ENCODE assay signal across 8 mouse cellular contexts in the genomic region with DNA sequence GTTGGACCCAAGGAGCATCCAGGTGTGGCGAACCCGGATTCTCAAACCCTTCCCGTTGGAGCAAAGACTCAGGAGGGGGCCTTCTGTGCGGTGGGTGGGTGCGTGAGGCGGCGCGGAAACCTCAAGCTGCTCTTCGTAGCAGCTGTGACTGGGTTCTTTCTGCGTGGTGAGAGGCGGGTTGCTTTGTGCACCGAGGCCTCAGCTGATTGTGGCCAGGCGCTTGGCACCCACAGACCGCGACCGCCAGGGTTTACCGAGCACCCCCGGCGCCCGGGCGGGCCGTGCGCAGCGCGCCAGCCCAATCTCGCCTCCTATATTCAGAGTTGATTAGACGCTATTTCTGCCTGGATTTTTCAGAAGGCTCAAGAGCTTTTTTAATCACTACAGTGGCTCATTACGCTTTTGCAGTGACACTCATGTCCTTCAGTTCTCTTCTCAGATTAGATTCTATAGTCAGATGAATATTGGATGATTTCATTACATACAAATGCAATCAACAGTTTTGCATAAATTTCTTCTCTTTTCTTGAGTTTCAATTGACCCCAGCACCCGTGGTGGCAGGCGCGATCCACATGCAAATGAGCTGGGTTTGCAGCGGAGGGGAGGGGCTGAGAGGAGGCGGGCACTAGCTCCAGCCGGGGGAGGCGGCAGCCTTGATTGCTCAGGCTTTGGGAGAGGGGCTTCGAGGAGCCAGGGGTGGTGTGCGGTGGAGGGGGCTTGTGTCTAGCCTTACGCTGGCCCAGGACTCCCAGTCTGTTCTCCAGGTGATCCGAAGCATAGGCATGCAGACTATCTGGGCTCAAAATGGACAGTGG. TPM values are rescaled to one million over a fixed set of nuclear protein-coding genes. Genes with fewer than 3 reads are reported as not detected.
DNase-seq lines count a peak whose midpoint lies in the region; ATAC-seq and TF ChIP-seq lines count a peak whose summit lies in the region.

No protein-coding gene starts in this region.

- ATAC-seq in heart, embryonic 11.5 days (replicated peaks; ENCODE audit: insufficient number of reproducible peaks, low FRiP score, low TSS enrichment), result no peak; the same call in 1 of the 2 replicates
- ATAC-seq in G1E (ENCODE audit: extremely low read depth, insufficient number of reproducible peaks, low FRiP score, poor library complexity, severe bottlenecking), result no peak
- ATAC-seq in forebrain, embryonic 11.5 days (replicated peaks; ENCODE audit: low FRiP score), result peak; percentile 82
- peak; percentile 43; the same call in 1 of the 2 replicates for ATAC-seq in intestine, embryonic 16.5 days

- peak overlapping the region; percentile 66 for H3K9ac ChIP-seq in heart, embryonic 11.5 days (ENCODE audit: low read depth, low read length)
- H3K9ac ChIP-seq in forebrain, embryonic 11.5 days (ENCODE audit: low read length), result peak overlapping the region; percentile 51
- H3K9ac ChIP-seq in intestine, embryonic 16.5 days (ENCODE audit: low read depth, low read length), result peak overlapping the region; percentile 50; the same call in 1 of the 2 replicates

- H3K27ac ChIP-seq in heart, embryonic 11.5 days (ENCODE audit: low read depth, low read length), result no peak overlapping the region
- H3K27ac ChIP-seq in forebrain, embryonic 11.5 days (ENCODE audit: low read depth, low read length), result no peak overlapping the region; the same call in 1 of the 2 replicates
- H3K27ac ChIP-seq in intestine, embryonic 16.5 days (ENCODE audit: low read length), result no peak overlapping the region

- H3K9me3 ChIP-seq in heart, embryonic 11.5 days (replicated peaks; ENCODE audit: control insufficient read depth, low read length), result no peaks in the 10 kb centered on the region
- peaks cover 5% of the 10 kb centered on the region; the same call in 1 of the 2 replicates for H3K9me3 ChIP-seq in G1E (replicated peaks)
- no peaks in the 10 kb centered on the region for H3K9me3 ChIP-seq in forebrain, embryonic 11.5 days (ENCODE audit: control insufficient read depth, low read length)
- H3K9me3 ChIP-seq in intestine, embryonic 16.5 days (ENCODE audit: control insufficient read depth, low read length), result no peaks in the 10 kb centered on the region
- no peaks in the 10 kb centered on the region for H3K9me3 ChIP-seq in megakaryocyte, embryonic 14.5 days

- peak overlapping the region; percentile 38 for H3K4me3 ChIP-seq in heart, embryonic 11.5 days (ENCODE audit: low read depth, low read length)
- H3K4me3 ChIP-seq in G1E (ENCODE audit: low read depth, low read length), result peak overlapping the region; percentile 67; the same call in 1 of the 2 replicates
- peak overlapping the region; percentile 33 for H3K4me3 ChIP-seq in forebrain, embryonic 11.5 days (ENCODE audit: low read depth, low read length)
- peak overlapping the region; percentile 41 for H3K4me3 ChIP-seq in intestine, embryonic 16.5 days (ENCODE audit: low read length)
- peak overlapping the region; percentile 90 for H3K4me3 ChIP-seq in megakaryocyte, embryonic 14.5 days (replicated peaks)

- TF ChIP-seq CTCF in G1E (IDR thresholded peaks at IDR 0.05; ENCODE audit: low read depth, low read length), result no peak

- peak overlapping the region; percentile 75 for H3K4me2 ChIP-seq in heart, embryonic 11.5 days
- peak overlapping the region; percentile 75 for H3K4me2 ChIP-seq in forebrain, embryonic 11.5 days (ENCODE audit: low read depth, low read length, severe bottlenecking)
- peak overlapping the region; percentile 85 for H3K4me2 ChIP-seq in intestine, embryonic 16.5 days (ENCODE audit: low read depth, low read length)

- H3K4me1 ChIP-seq in heart, embryonic 11.5 days (ENCODE audit: control insufficient read depth, insufficient read depth, low read length), result peaks cover 17% of the 10 kb centered on the region
- peaks cover 91% of the 10 kb centered on the region for H3K4me1 ChIP-seq in G1E (ENCODE audit: insufficient read depth, low read depth, low read length)
- H3K4me1 ChIP-seq in forebrain, embryonic 11.5 days (replicated peaks; ENCODE audit: control insufficient read depth, insufficient read depth, low read length), result peaks cover 14% of the 10 kb centered on the region; the same call in 1 of the 2 replicates
- peaks cover 20% of the 10 kb centered on the region for H3K4me1 ChIP-seq in intestine, embryonic 16.5 days (ENCODE audit: control insufficient read depth, insufficient read depth, low read length)
- peaks cover 73% of the 10 kb centered on the region for H3K4me1 ChIP-seq in megakaryocyte, embryonic 14.5 days

- WGBS in heart, embryonic 11.5 days (ENCODE audit: insufficient replicate concordance), result under 1% methylated on average over 39 of the region's 39 CpGs
- under 1% methylated on average over 39 of the region's 39 CpGs for WGBS in forebrain, embryonic 11.5 days
- WGBS in intestine, embryonic 16.5 days, result 1% methylated on average over 39 of the region's 39 CpGs

- peaks cover 44% of the 10 kb centered on the region for H3K27me3 ChIP-seq in heart, embryonic 11.5 days (ENCODE audit: control insufficient read depth, insufficient read depth, low read length)
- H3K27me3 ChIP-seq in G1E (ENCODE audit: insufficient read depth, low read length), result no peaks in the 10 kb centered on the region
- H3K27me3 ChIP-seq in forebrain, embryonic 11.5 days (ENCODE audit: control insufficient read depth, insufficient read depth, low read length), result peaks cover 29% of the 10 kb centered on the region
- peaks cover 25% of the 10 kb centered on the region for H3K27me3 ChIP-seq in intestine, embryonic 16.5 days (replicated peaks; ENCODE audit: control insufficient read depth, insufficient read depth, low read length)
- peaks cover 33% of the 10 kb centered on the region for H3K27me3 ChIP-seq in megakaryocyte, embryonic 14.5 days (replicated peaks)

- DNase-seq in heart, adult 9 months (ENCODE audit: low spot score in 2 of 2), result no peak
- peak; percentile 40 for DNase-seq in G1E (ENCODE audit: low spot score)
- peak; percentile 77 for DNase-seq in forebrain, embryonic 11.5 days (ENCODE audit: low spot score)
- DNase-seq in right cerebral cortex, postnatal 14 days, result peak; percentile 50
- no peak for DNase-seq in gastrocnemius, adult 18-20 months (ENCODE audit: low spot score)

- H3K36me3 ChIP-seq in heart, embryonic 11.5 days (ENCODE audit: control insufficient read depth, insufficient read depth, low read length), result no peaks in the 10 kb centered on the region
- no peaks in the 10 kb centered on the region for H3K36me3 ChIP-seq in G1E (replicated peaks)
- H3K36me3 ChIP-seq in forebrain, embryonic 11.5 days (ENCODE audit: control insufficient read depth, insufficient read depth, low read length), result no peaks in the 10 kb centered on the region
- no peaks in the 10 kb centered on the region for H3K36me3 ChIP-seq in intestine, embryonic 16.5 days (ENCODE audit: control insufficient read depth, insufficient read depth, low read length)
- H3K36me3 ChIP-seq in megakaryocyte, embryonic 14.5 days (replicated peaks; ENCODE audit: low read length), result no peaks in the 10 kb centered on the region

RNA-seq across cellular contexts. Expression of a gene that starts 27.0 kb away (rescaled TPM):
- polyA plus RNA-seq in heart, embryonic 11.5 days (2014; fragmentation: Nextera tagmentation; extraction: Ambion mirVana), result 19.4 TPM in 2 replicates
- total RNA-seq in G1E (2014; fragmentation: Nextera tagmentation) (not detected in 2 replicates), G1E (2017) (0.66 and 0.70 TPM in 2 replicates)
- 0.13 TPM in 1 of 2 replicates, not detected in the other for polyA plus RNA-seq in G1E (2012)
- 2.8 and 2.9 TPM in 2 replicates for polyA plus RNA-seq in forebrain, embryonic 11.5 days (2014; fragmentation: Nextera tagmentation; extraction: Ambion mirVana)
- polyA plus RNA-seq in intestine, embryonic 16.5 days (2015; fragmentation: Nextera tagmentation; extraction: Ambion mirVana), result 29.1 and 29.8 TPM in 2 replicates
- polyA plus RNA-seq in megakaryocyte, embryonic 14.5 days (2012; ENCODE audit: insufficient read depth, low replicate concordance), result 118 and 153 TPM in 2 replicates
- total RNA-seq in gastrocnemius, adult 18-20 months (2021), result 1 to 10 TPM; 3.0 to 3.8 TPM

Comparison
In these comparisons a context has a peak if more than half of its experiments do, and no peak if none do; other contexts are left out.
1. ATAC-seq: peak in forebrain, embryonic 11.5 days (single experiment) and intestine, embryonic 16.5 days (single experiment); none in heart, embryonic 11.5 days (single experiment) and G1E (single experiment).
2. H3K4me3 ChIP-seq: peak in every context shown above with its lines; median percentile 90 in megakaryocyte, embryonic 14.5 days; 67 in G1E; 41 in intestine, embryonic 16.5 days; 38 in heart, embryonic 11.5 days; 33 in forebrain, embryonic 11.5 days.
3. DNase-seq: peak in G1E (single experiment), forebrain, embryonic 11.5 days (single experiment) and right cerebral cortex, postnatal 14 days (single experiment); none in heart, adult 9 months (0 of 2) and gastrocnemius, adult 18-20 months (single experiment).
4. Peak in every context shown above with its lines, with median percentiles within 50 percentile points of each other: H3K4me2 ChIP-seq and H3K9ac ChIP-seq.